Mouse (Mus musculus) testis, adult 2 months (tissue): ENCODE results near the gene Wfdc5.

Experiments used
- CTCF ChIP-seq: fragments of 200-500 bp; IDR thresholded peaks from 2 replicates; pipeline ENCODE4 v1.5.1; 2012; ENCODE audit warnings: low read depth, mild to moderate bottlenecking, inconsistent platforms, low read length, moderate library complexity; ENCODE audit not compliant: control insufficient read depth, insufficient read depth, insufficient replicate concordance
- POLR2A ChIP-seq: fragments of 200-500 bp; IDR thresholded peaks from 2 replicates; pipeline ENCODE4 v1.6.1; 2012; ENCODE audit warnings: low read depth, mild to moderate bottlenecking, inconsistent platforms, low read length, moderate library complexity; ENCODE audit not compliant: control insufficient read depth

- TF ChIP-seq CTCF (no peak), POLR2A (no peak)
Observed at GRCm38 (mm10) chr2:164126533-164126955, 56.0 kb downstream of the Wfdc5 start.
